Mouse (Mus musculus): ENCODE measurements around the gene Mto1.

GRCm38 (mm10) chr9:78451382-78451781, 3.4 kb downstream of the Mto1 start:
- TF ChIP-seq POLR2A (IDR thresholded peaks at IDR 0.05; ENCODE audit: borderline replicate concordance, extremely low read depth, insufficient read depth, insufficient read length, poor library complexity, severe bottlenecking) (no peak), CTCF (IDR thresholded peaks at IDR 0.05; ENCODE audit: borderline replicate concordance, extremely low read depth, insufficient read depth, insufficient read length) (no peak)
